Mouse (Mus musculus) kidney, postnatal 0 days (tissue): ENCODE results near the gene Rab20. TPM values are rescaled to one million over a fixed set of nuclear protein-coding genes. Genes with fewer than 3 reads are reported as not detected.

Experiments
- ATAC-seq: fragments of 200-750 bp; cut with Nextera tagmentation; replicated peaks from 2 replicates; pipeline ENCODE4 v1.8.0; 2017; ENCODE audit warnings: low read depth, moderate number of reproducible peaks, moderate TSS enrichment, moderate library complexity; ENCODE audit not compliant: low FRiP score
- DNase-seq: peaks from one replicate; pipeline ENCODE4 v3.0.0-alpha.2; 2016; ENCODE audit warnings: low spot score
- H3K27ac ChIP-seq: fragments of 300-500 bp; sonication (generic); 2 replicates; pipeline ENCODE4 v1.5.1; 2014; ENCODE audit warnings: mild to moderate bottlenecking
- H3K27me3 ChIP-seq: fragments of 300-500 bp; sonication (generic); 2 replicates; pipeline ENCODE4 v1.6.1; 2014; ENCODE audit warnings: low read length, mixed read lengths; ENCODE audit not compliant: insufficient read depth
- H3K36me3 ChIP-seq: fragments of 300-500 bp; sonication (generic); 2 replicates; pipeline ENCODE4 v1.6.1; 2014; ENCODE audit warnings: low read length, mixed read lengths; ENCODE audit not compliant: insufficient read depth
- H3K4me1 ChIP-seq: fragments of 300-500 bp; sonication (generic); replicated peaks from 2 replicates; pipeline ENCODE4 v1.6.1; 2014; ENCODE audit warnings: antibody characterized with exemption, low read length, mixed read lengths; ENCODE audit not compliant: insufficient read depth
- H3K4me2 ChIP-seq: fragments of 300-500 bp; sonication (generic); 2 replicates; pipeline ENCODE4 v1.6.1; 2014; ENCODE audit warnings: mild to moderate bottlenecking, low read length, moderate library complexity, mixed read lengths
- H3K4me3 ChIP-seq: fragments of 300-500 bp; sonication (generic); replicated peaks from 2 replicates; pipeline ENCODE4 v1.5.1; 2014; ENCODE audit warnings: low read depth, low read length
- H3K9ac ChIP-seq: fragments of 300-500 bp; sonication (generic); 2 replicates; pipeline ENCODE4 v1.6.1; 2014; ENCODE audit warnings: low read depth, low read length
- H3K9me3 ChIP-seq: fragments of 300-500 bp; sonication (generic); replicated peaks from 2 replicates; pipeline ENCODE4 v1.6.1; 2016; ENCODE audit warnings: low read length, inconsistent platforms, mixed read lengths
- CTCF ChIP-seq: IDR thresholded peaks from 2 replicates; pipeline ENCODE4 v1.5.1; 2016; ENCODE audit warnings: antibody characterized with exemption, low read depth, mild to moderate bottlenecking, moderate library complexity
- WGBS: fragments of 180-500 bp; shearing (Covaris S2); extraction: QIAGEN DNeasy Blood & Tissue Kit; methylation state at CpG from one replicate; pipeline ENCODE4 v1.1.7; 2014; 5-methylcytosine and 5-hydroxymethylcytosine counted together
- polyA plus RNA-seq: library from polyadenylated mRNA; unstranded; fragments of >200 nt; fragmentation: Nextera tagmentation; extraction: Ambion mirVana; gene quantifications from 2 replicates; pipeline ENCODE4 v1.2.1, GENCODE M21; 2015

The Rab20 gene
- polyA plus RNA-seq, 1 experiment from 2014 or later: 48.0 TPM

GRCm38 (mm10) chr8:11414304-11414703, 64.2 kb downstream of the Rab20 start:
- no peaks in the 10 kb centered on the region for H3K4me1 ChIP-seq
- H3K9ac ChIP-seq: no peak overlapping the region
- no peak for DNase-seq
- WGBS: 50% methylated on average over 8 of the region's 8 CpGs
- peaks cover 48% of the 10 kb centered on the region for H3K36me3 ChIP-seq
- H3K9me3 ChIP-seq: no peaks in the 10 kb centered on the region
- 0 out of 2 replicates have a peak, but pooled peaks have one; percentile 5 for ATAC-seq
- no peaks in the 10 kb centered on the region for H3K27me3 ChIP-seq
- H3K4me3 ChIP-seq: no peak overlapping the region
- no peak overlapping the region for H3K27ac ChIP-seq
- no peak for TF ChIP-seq CTCF
- H3K4me2 ChIP-seq: no peak overlapping the region

GRCm38 (mm10) chr8:11412450-11412849, 66.1 kb downstream of the Rab20 start:
- H3K36me3 ChIP-seq: peaks cover 62% of the 10 kb centered on the region

GRCm38 (mm10) chr8:11411504-11412124, 66.9 kb downstream of the Rab20 start:
- H3K4me1 ChIP-seq: 0 out of 2 replicates have a peak, but pooled peaks cover 2% of the 10 kb centered on the region
- 53% methylated on average over 12 of the region's 12 CpGs for WGBS
- H3K4me2 ChIP-seq: no peak overlapping the region
- H3K36me3 ChIP-seq: peaks cover 63% of the 10 kb centered on the region
- peak overlapping the region; percentile 20; the same call in 1 of the 2 replicates for H3K27ac ChIP-seq
- H3K4me3 ChIP-seq: no peak overlapping the region
- no peak for ATAC-seq
- peak; percentile 50 for DNase-seq
- H3K9me3 ChIP-seq: no peaks in the 10 kb centered on the region
- H3K9ac ChIP-seq: no peak overlapping the region
- TF ChIP-seq CTCF: no peak
- H3K27me3 ChIP-seq: no peaks in the 10 kb centered on the region

More at GRCm38 (mm10) chr8:11412450-11412849, 66.1 kb downstream of the Rab20 start:
- no peaks in the 10 kb centered on the region for H3K9me3 ChIP-seq
- H3K27ac ChIP-seq: peak overlapping the region; percentile 40; the same call in 1 of the 2 replicates
- H3K4me1 ChIP-seq: no peaks in the 10 kb centered on the region
- H3K27me3 ChIP-seq: no peaks in the 10 kb centered on the region
- ATAC-seq: no peak
- DNase-seq: peak; percentile 36
- 55% methylated on average over 5 of the region's 5 CpGs for WGBS
- TF ChIP-seq CTCF: no peak; the same call in 1 of the 2 replicates
- no peak overlapping the region for H3K9ac ChIP-seq
- H3K4me2 ChIP-seq: no peak overlapping the region
- H3K4me3 ChIP-seq: no peak overlapping the region

- 18% methylated on average over 13 of the region's 13 CpGs for WGBS
Measured at GRCm38 (mm10) chr8:11405722-11406481, 72.6 kb downstream of the Rab20 start.

GRCm38 (mm10) chr8:11404614-11405013, 73.9 kb downstream of the Rab20 start:
- no peak for DNase-seq

More at GRCm38 (mm10) chr8:11405722-11406481, 72.6 kb downstream of the Rab20 start:
- H3K9ac ChIP-seq: no peak overlapping the region
- DNase-seq: peak; percentile 91
- TF ChIP-seq CTCF: peak; percentile 41; the same call in 1 of the 2 replicates
- peak; percentile 83 for ATAC-seq
- no peaks in the 10 kb centered on the region for H3K27me3 ChIP-seq
- H3K4me3 ChIP-seq: no peak overlapping the region
- H3K9me3 ChIP-seq: no peaks in the 10 kb centered on the region
- H3K4me2 ChIP-seq: no peak overlapping the region
- H3K36me3 ChIP-seq: peaks cover 59% of the 10 kb centered on the region
- H3K27ac ChIP-seq: peak overlapping the region; percentile 86
- peaks cover 23% of the 10 kb centered on the region for H3K4me1 ChIP-seq

GRCm38 (mm10) chr8:11403813-11404212, 74.7 kb downstream of the Rab20 start:
- 94% methylated on average over 9 of the region's 9 CpGs for WGBS
- no peaks in the 10 kb centered on the region for H3K27me3 ChIP-seq
- DNase-seq (no peak), ATAC-seq (no peak)
- H3K4me3 ChIP-seq: no peak overlapping the region
- H3K9ac ChIP-seq: no peak overlapping the region
- H3K4me1 ChIP-seq: peaks cover 35% of the 10 kb centered on the region
- H3K9me3 ChIP-seq: no peaks in the 10 kb centered on the region
- peaks cover 39% of the 10 kb centered on the region for H3K36me3 ChIP-seq
- no peak overlapping the region for H3K27ac ChIP-seq
- no peak overlapping the region for H3K4me2 ChIP-seq
- TF ChIP-seq CTCF: no peak

More at GRCm38 (mm10) chr8:11404614-11405013, 73.9 kb downstream of the Rab20 start:
- no peak for TF ChIP-seq CTCF
- no peaks in the 10 kb centered on the region for H3K27me3 ChIP-seq
- H3K9me3 ChIP-seq: no peaks in the 10 kb centered on the region
- H3K4me1 ChIP-seq: peaks cover 34% of the 10 kb centered on the region
- no peak overlapping the region for H3K9ac ChIP-seq
- peaks cover 47% of the 10 kb centered on the region for H3K36me3 ChIP-seq
- no peak for ATAC-seq
- no peak overlapping the region for H3K4me2 ChIP-seq
- 74% methylated on average over 4 of the region's 4 CpGs for WGBS
- 0 out of 2 replicates have a peak overlapping the region, but pooled peaks have one; percentile 31 for H3K27ac ChIP-seq
- H3K4me3 ChIP-seq: no peak overlapping the region

Other genes with a start within 250 kb of the Rab20 start
- 139 and 140 TPM in 2 replicates for gene Col4a2, start 165.9 kb downstream of the Rab20 start, polyA plus RNA-seq
- gene Col4a1, start 165.9 kb downstream of the Rab20 start, polyA plus RNA-seq: 305 and 310 TPM in 2 replicates
- 111 and 115 TPM in 2 replicates for gene Naxd, start 18.8 kb upstream of the Rab20 start, polyA plus RNA-seq
- 16.7 and 17.0 TPM in 2 replicates for gene Cars2, start 72.1 kb upstream of the Rab20 start, polyA plus RNA-seq
- gene Ing1, start 76.9 kb upstream of the Rab20 start, polyA plus RNA-seq: 36.3 and 36.9 TPM in 2 replicates
- 67.2 and 70.6 TPM in 2 replicates for gene Ankrd10, start 157.0 kb upstream of the Rab20 start, polyA plus RNA-seq
- not detected in 2 replicates for gene 1700016D06Rik, start 222.4 kb upstream of the Rab20 start, polyA plus RNA-seq
- 27.3 and 29.0 TPM in 2 replicates for gene Arhgef7, start 249.0 kb upstream of the Rab20 start, polyA plus RNA-seq